Mouse (Mus musculus) limb, embryonic 14.5 days (tissue): ENCODE results near the gene Trim30c. TPM values are rescaled to one million over a fixed set of nuclear protein-coding genes. Genes with fewer than 3 reads are reported as not detected.
A peak's percentile ranks its signal among the peaks of the same experiment; 100 is the strongest.

Experiments used
- ATAC-seq: fragments of 200-750 bp; cut with Nextera tagmentation; 2 replicates; pipeline ENCODE4 v1.8.0; 2017; ENCODE audit warnings: low read depth, moderate number of reproducible peaks, moderate TSS enrichment; ENCODE audit not compliant: low FRiP score
- DNase-seq: peaks from one replicate; pipeline ENCODE4 v3.0.0-alpha.2; 2015; ENCODE audit warnings: low spot score
- H3K27ac ChIP-seq: fragments of 300-500 bp; sonication (generic); replicated peaks from 2 replicates; pipeline ENCODE4 v1.5.1; 2014; ENCODE audit warnings: low read depth, mild to moderate bottlenecking, low read length, moderate library complexity, mixed read lengths
- H3K27me3 ChIP-seq: fragments of 300-500 bp; sonication (generic); 2 replicates; pipeline ENCODE4 v1.6.1; 2014; ENCODE audit warnings: low read length, mixed read lengths; ENCODE audit not compliant: control insufficient read depth, insufficient read depth
- H3K36me3 ChIP-seq: fragments of 300-500 bp; sonication (generic); 2 replicates; pipeline ENCODE4 v1.6.1; 2014; ENCODE audit warnings: mild to moderate bottlenecking, low read length, moderate library complexity, mixed read lengths; ENCODE audit not compliant: control insufficient read depth, insufficient read depth
- H3K4me1 ChIP-seq: fragments of 300-500 bp; sonication (generic); 2 replicates; pipeline ENCODE4 v1.6.1; 2014; ENCODE audit warnings: antibody characterized with exemption, low read length, mixed read lengths; ENCODE audit not compliant: control insufficient read depth, insufficient read depth
- H3K4me2 ChIP-seq: fragments of 300-500 bp; sonication (generic); replicated peaks from 2 replicates; pipeline ENCODE4 v1.6.1; 2014; ENCODE audit warnings: low read depth, mild to moderate bottlenecking, low read length, moderate library complexity; ENCODE audit not compliant: severe bottlenecking
- H3K4me3 ChIP-seq: fragments of 300-500 bp; sonication (generic); replicated peaks from 2 replicates; pipeline ENCODE4 v1.5.1; 2014; ENCODE audit warnings: low read length
- H3K9ac ChIP-seq: fragments of 300-500 bp; sonication (generic); 2 replicates; pipeline ENCODE4 v1.6.1; 2014; ENCODE audit warnings: mild to moderate bottlenecking, low read depth, low read length, moderate library complexity; ENCODE audit not compliant: severe bottlenecking
- H3K9me3 ChIP-seq: fragments of 300-500 bp; sonication (generic); 2 replicates; pipeline ENCODE4 v1.6.1; 2016; ENCODE audit warnings: low read length; ENCODE audit not compliant: control insufficient read depth
- POLR2A ChIP-seq: fragments of 200-500 bp; IDR thresholded peaks from 2 replicates; pipeline ENCODE4 v1.8.0; 2012; ENCODE audit warnings: inconsistent platforms, mild to moderate bottlenecking, moderate library complexity, borderline replicate concordance; ENCODE audit not compliant: insufficient read depth, insufficient read length; ENCODE audit errors: extremely low read depth
- WGBS: fragments of 180-500 bp; shearing (Covaris S2); extraction: QIAGEN DNeasy Blood & Tissue Kit; methylation state at CpG from one replicate; pipeline ENCODE4 v1.1.7; 2014; 5-methylcytosine and 5-hydroxymethylcytosine counted together
- polyA plus RNA-seq, 2 experiments: library from polyadenylated mRNA; depleted of rRNA in 1 of 2; stranded (reverse) in 1 of 2; unstranded in 1 of 2; fragments of >200 nt; fragmentation: Nextera tagmentation in 1 of 2; extraction: Ambion mirVana in 1 of 2; gene quantifications; 2 replicates each; pipeline versions ENCODE4 v1.2.1 to v1.2.3; 2012 to 2014

Gene Trim30c
- 0.24 TPM in 1 of 2 replicates, not detected in the other for polyA plus RNA-seq (2012; rRNA removed)
- 0.14 and 0.30 TPM in 2 replicates for polyA plus RNA-seq (2014; fragmentation: Nextera tagmentation; extraction: Ambion mirVana)

GRCm38 (mm10) chr7:104400698-104401097 lies at the start of gene Trim30c:
Trim30c (minus strand) TSS chr7:104400837.
- H3K27me3 ChIP-seq, result no peaks in the 10 kb centered on the region
- no peak within 1 kb of the TSS for H3K9ac ChIP-seq
- H3K36me3 ChIP-seq, result no peaks in the 10 kb centered on the region
- DNase-seq (no peak), ATAC-seq (no peak)
- TF ChIP-seq POLR2A, result no peak
- no peak within 1 kb of the TSS for H3K4me3 ChIP-seq
- no peaks in the 10 kb centered on the region for H3K4me1 ChIP-seq
- WGBS, result 78% methylated on average over 1 of the region's 1 CpGs
- H3K9me3 ChIP-seq, result no peaks in the 10 kb centered on the region
- H3K27ac ChIP-seq, result no peak within 1 kb of the TSS
- no peak within 1 kb of the TSS for H3K4me2 ChIP-seq

- no peak overlapping the region for H3K4me3 ChIP-seq
- no peak for TF ChIP-seq POLR2A
- H3K27me3 ChIP-seq, result no peaks in the 10 kb centered on the region
- no peak overlapping the region for H3K4me2 ChIP-seq
- 45% methylated on average over 2 of the region's 2 CpGs for WGBS
- H3K4me1 ChIP-seq, result no peaks in the 10 kb centered on the region
- H3K27ac ChIP-seq, result no peak overlapping the region
- no peaks in the 10 kb centered on the region for H3K9me3 ChIP-seq
- H3K9ac ChIP-seq, result no peak overlapping the region
- H3K36me3 ChIP-seq, result no peaks in the 10 kb centered on the region
- DNase-seq, result peak; percentile 10
- ATAC-seq, result no peak
These were observed 45.5 kb upstream of the Trim30c start for GRCm38 (mm10) chr7:104445961-104446645.

- Histone ChIP-seq H3K4me2 (no peak overlapping the region), H3K9me3 (no peaks in the 10 kb centered on the region), H3K36me3 (no peaks in the 10 kb centered on the region), H3K27ac (no peak overlapping the region), H3K9ac (no peak overlapping the region), H3K27me3 (no peaks in the 10 kb centered on the region), H3K4me3 (no peak overlapping the region), H3K4me1 (no peaks in the 10 kb centered on the region)
- WGBS, result 94% methylated on average over 3 of the region's 3 CpGs
- no peak for ATAC-seq
- TF ChIP-seq POLR2A, result no peak
- no peak for DNase-seq
These were observed 3.9 kb upstream of the Trim30c start for GRCm38 (mm10) chr7:104404460-104404950.

- Histone ChIP-seq H3K9ac (no peak overlapping the region), H3K9me3 (no peaks in the 10 kb centered on the region), H3K4me3 (no peak overlapping the region), H3K4me2 (no peak overlapping the region), H3K36me3 (no peaks in the 10 kb centered on the region), H3K27me3 (no peaks in the 10 kb centered on the region), H3K27ac (no peak overlapping the region), H3K4me1 (no peaks in the 10 kb centered on the region)
- ATAC-seq (no peak), DNase-seq (no peak)
- TF ChIP-seq POLR2A, result no peak
These were observed 503 bp upstream of the Trim30c start for GRCm38 (mm10) chr7:104401140-104401539.

GRCm38 (mm10) chr7:104398492-104398891 lies 2.1 kb downstream of the Trim30c start:
- Histone ChIP-seq H3K27ac (no peak overlapping the region), H3K9me3 (no peaks in the 10 kb centered on the region), H3K4me3 (no peak overlapping the region), H3K4me1 (no peaks in the 10 kb centered on the region), H3K4me2 (no peak overlapping the region), H3K9ac (no peak overlapping the region), H3K36me3 (no peaks in the 10 kb centered on the region), H3K27me3 (no peaks in the 10 kb centered on the region)
- no peak for DNase-seq
- WGBS, result 60% methylated on average over 1 of the region's 1 CpGs
- TF ChIP-seq POLR2A, result no peak
- ATAC-seq, result no peak
